Mouse (Mus musculus): ENCODE results near the gene Rere.

- no peak for TF ChIP-seq CTCF (IDR thresholded peaks at IDR 0.05; ENCODE audit: insufficient read depth, low read length)
- no peak for TF ChIP-seq POLR2A (IDR thresholded peaks at IDR 0.05; ENCODE audit: borderline replicate concordance, extremely low read depth, low read depth, low read length)
Measured at GRCm38 (mm10) chr4:150269679-150270078, 11.8 kb upstream of the Rere start.
